Mouse (Mus musculus): ENCODE results near the gene Nisch.

DNA sequence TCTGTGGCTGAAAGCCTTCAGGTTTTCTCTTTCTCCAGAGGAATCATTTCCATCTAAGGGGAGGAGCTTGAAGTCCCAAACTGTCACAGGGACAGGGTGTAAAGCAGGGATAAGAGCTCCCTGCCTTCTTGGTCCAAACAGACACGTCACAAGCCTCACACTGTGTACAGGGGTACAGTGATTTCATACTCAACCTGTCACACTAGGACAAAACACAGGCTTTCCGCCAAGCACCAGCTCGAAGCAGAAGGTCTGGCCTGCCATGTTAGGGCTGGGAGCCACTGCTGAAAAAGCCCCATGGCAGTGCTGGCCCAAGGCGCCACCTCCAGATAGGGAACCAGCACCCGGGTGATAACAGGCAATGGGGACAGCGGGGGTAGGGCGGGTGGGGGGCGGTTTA is 52.7 kb downstream of the Nisch start:
- TF ChIP-seq CTCF (IDR thresholded peaks at IDR 0.05; ENCODE audit: extremely low read depth, insufficient read length, insufficient replicate concordance, low read depth, low read length) (no peak), POLR2A (IDR thresholded peaks at IDR 0.05; ENCODE audit: low read depth, low read length) (no peak)
